Mouse (Mus musculus): Measurements from ENCODE around the gene Aven. TPM values are rescaled to one million over a fixed set of nuclear protein-coding genes. Genes with fewer than 3 reads are reported as not detected.
A peak's percentile ranks its signal among the peaks of the same experiment; 100 is the strongest.

Gene Aven
- polyA plus RNA-seq, 1 experiment from 2014 or later = 10.0 TPM

DNA sequence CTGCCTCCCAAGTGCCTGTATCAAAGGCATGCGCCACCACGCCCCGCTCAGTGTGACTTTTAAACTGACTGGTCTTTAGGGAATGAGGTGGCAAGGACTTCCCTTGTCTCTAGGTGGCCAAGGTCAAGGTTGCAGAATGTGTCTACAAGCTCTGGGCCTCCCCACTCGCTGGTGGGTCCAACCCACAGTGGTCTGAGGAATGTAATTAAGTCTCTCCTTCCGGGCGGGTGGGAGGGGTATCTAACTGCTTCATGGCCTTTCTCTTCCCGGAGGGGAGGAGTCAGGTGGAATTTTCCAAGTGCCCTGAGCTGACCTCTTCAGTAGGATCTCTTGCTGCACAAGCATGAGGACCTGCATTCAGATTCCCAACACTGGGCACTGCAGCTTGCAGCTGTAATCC is 5.1 kb downstream of the Aven start:
- 72% methylated on average over 7 of the region's 7 CpGs for WGBS
- Histone ChIP-seq H3K4me1 (peaks cover 16% of the 10 kb centered on the region), H3K4me3 (no peak overlapping the region), H3K27ac (no peak overlapping the region), H3K27me3 (ENCODE audit: low read depth, poor library complexity, severe bottlenecking) (no peaks in the 10 kb centered on the region), H3K36me3 (no peaks in the 10 kb centered on the region), H3K9me3 (replicated peaks) (no peaks in the 10 kb centered on the region)
- no peak for DNase-seq (ENCODE audit: low spot score)

DNA sequence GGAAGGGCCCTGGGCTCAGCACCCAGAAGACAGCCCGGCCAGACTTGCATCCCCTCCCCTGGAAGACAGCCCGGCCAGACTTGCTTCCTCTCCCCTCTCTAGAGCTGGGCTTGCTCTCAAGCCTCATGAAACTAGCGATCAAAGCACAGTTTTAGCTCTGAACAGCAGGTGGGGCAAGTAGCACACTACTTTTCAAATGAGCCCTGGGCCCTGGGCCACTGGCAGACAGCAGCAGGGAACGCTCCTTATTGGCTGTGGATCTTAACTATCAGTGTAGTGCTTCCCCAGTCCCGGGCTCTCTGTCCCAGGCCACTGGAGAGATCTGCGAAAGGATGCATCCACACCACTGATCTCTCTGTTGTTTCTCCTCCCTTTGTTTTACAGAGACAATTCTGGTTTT is 8.4 kb downstream of the Aven start:
- H3K27ac ChIP-seq = no peak overlapping the region
- WGBS = 6% methylated on average over 6 of the region's 6 CpGs

DNA sequence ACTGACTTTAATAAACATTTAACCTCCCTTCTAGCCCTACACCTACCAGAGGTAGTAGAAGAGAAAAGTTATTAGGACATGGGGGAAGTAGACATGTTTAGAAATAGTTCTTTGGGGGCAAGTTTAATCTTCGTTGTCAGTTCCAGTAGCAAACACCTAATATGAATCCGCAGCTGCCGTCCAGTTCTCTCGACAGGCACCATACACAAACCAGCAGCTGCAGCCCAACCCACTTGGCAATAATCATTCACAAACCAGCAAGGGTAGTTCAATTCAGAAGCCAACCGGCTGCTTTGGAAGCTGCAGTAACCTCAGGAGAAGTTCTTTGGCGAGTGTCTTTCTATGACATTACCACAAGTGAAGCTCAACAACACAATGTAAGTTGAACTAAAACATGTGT is 11.2 kb downstream of the Aven start:
- 93% methylated on average over 6 of the region's 6 CpGs for WGBS
- Histone ChIP-seq H3K4me3 (no peak overlapping the region), H3K27me3 (ENCODE audit: low read depth, poor library complexity, severe bottlenecking) (no peaks in the 10 kb centered on the region), H3K27ac (no peak overlapping the region), H3K36me3 (no peaks in the 10 kb centered on the region), H3K4me1 (peaks cover 5% of the 10 kb centered on the region), H3K9me3 (replicated peaks) (no peaks in the 10 kb centered on the region)
- no peak for DNase-seq (ENCODE audit: low spot score)

More for the DNA sequence above, 8.4 kb downstream of the Aven start:
- Histone ChIP-seq H3K9me3 (replicated peaks) (no peaks in the 10 kb centered on the region), H3K27me3 (ENCODE audit: low read depth, poor library complexity, severe bottlenecking) (no peaks in the 10 kb centered on the region), H3K4me3 (no peak overlapping the region), H3K4me1 (peaks cover 10% of the 10 kb centered on the region), H3K36me3 (no peaks in the 10 kb centered on the region)
- DNase-seq (ENCODE audit: low spot score) = peak; percentile 51

DNA sequence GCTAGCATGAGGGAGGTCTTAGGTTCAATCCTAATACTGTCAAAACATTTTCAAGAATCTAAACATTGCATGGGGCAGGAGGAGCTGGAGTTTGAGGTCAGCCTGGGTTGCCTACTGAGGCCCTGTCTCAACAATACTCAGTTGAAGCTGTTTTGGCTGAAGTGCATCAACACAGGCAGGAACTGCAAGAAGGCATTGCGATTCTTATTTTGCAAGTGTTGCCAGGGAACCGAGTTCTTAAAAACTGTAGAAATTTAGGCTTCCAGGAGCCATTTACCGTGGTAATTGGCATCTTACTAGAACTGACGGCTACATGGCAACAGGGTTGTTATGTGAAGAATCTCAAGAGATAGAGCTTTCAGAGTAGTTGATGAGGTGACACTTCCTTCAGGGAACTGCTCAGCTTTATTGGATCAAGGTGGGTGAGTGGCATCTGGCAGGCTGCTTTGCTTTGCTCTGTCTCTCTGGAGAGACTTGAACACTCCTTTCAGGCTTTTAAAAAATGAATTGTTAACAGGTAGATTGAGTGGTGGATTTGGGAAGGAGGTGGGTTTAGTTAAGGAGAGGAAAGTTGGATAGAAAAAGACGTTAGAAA is 14.2 kb downstream of the Aven start:
- no peak for DNase-seq (ENCODE audit: low spot score)
- Histone ChIP-seq H3K27ac (no peak overlapping the region), H3K4me3 (no peak overlapping the region), H3K36me3 (no peaks in the 10 kb centered on the region), H3K9me3 (replicated peaks) (no peaks in the 10 kb centered on the region), H3K4me1 (no peaks in the 10 kb centered on the region), H3K27me3 (ENCODE audit: low read depth, poor library complexity, severe bottlenecking) (no peaks in the 10 kb centered on the region)
- WGBS = 72% methylated on average over 5 of the region's 5 CpGs

DNA sequence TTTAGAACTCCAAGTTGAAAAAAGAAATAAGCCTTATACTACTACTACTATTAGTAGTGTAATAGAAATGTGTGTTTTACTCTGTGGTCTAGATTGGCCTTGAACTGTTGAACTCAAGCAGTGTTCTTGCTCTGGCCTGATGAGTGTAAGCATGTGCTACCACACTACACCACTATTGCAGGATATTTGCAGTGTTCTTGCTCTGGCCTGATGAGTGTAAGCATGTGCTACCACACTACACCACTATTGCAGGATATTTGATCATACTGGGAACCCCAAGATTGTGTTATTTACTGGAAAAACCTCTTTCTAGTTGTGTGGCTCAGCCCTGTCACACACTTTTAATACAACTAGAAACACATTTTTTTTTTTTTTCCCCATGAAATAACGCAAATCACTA is 14.7 kb downstream of the Aven start:
- Histone ChIP-seq H3K4me1 (no peaks in the 10 kb centered on the region), H3K9me3 (replicated peaks) (no peaks in the 10 kb centered on the region), H3K4me3 (no peak overlapping the region), H3K27me3 (ENCODE audit: low read depth, poor library complexity, severe bottlenecking) (no peaks in the 10 kb centered on the region), H3K36me3 (no peaks in the 10 kb centered on the region), H3K27ac (no peak overlapping the region)
- WGBS = 95% methylated on average over 1 of the region's 1 CpGs
- no peak for DNase-seq (ENCODE audit: low spot score)

DNA sequence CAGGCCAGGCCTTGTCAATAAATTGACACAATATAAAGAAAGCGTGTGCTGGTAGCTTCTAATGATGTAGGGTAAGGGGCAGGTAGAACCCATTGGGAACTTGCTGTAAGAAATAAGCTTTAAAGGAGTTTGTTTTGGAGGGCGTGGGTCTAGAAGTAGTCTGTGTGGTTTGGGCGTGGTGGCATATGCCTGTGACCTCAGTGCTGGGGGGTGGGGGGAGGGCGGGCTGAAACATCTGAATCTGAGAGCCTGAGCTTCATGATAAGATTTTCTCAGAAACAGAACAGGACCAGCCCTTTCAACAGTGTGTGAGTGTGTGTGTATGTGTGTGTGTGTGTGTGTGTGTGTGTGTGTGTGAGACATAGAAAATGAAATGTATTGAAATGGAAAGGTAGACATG is 17.4 kb downstream of the Aven start:
- no peaks in the 10 kb centered on the region for H3K27me3 ChIP-seq (ENCODE audit: low read depth, poor library complexity, severe bottlenecking)
- no peak overlapping the region for H3K4me3 ChIP-seq
- no peaks in the 10 kb centered on the region for H3K9me3 ChIP-seq (replicated peaks)
- DNase-seq (ENCODE audit: low spot score) = no peak
- H3K27ac ChIP-seq = no peak overlapping the region
- H3K36me3 ChIP-seq = no peaks in the 10 kb centered on the region
- H3K4me1 ChIP-seq = no peaks in the 10 kb centered on the region
- 93% methylated on average over 4 of the region's 4 CpGs for WGBS

DNA sequence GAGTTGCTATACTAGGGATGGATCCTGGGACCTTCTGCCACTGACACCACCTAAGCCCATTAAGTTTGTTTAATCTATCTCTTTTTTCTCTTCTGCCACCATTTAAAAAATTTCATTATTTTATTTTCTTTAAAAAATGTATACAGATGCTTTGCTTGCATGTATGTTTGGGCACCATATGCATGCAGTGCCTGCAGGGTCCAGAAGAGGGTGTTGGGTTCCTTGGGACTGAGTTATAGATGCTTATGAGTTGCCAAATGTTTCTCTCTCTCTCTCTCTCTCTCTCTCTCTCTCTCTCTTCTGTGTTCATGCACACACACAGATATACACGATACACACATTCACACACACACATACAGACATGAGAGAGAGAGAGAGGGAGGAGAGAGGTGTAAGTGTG is 20.3 kb downstream of the Aven start:
- 100% methylated on average over 1 of the region's 1 CpGs for WGBS
- Histone ChIP-seq H3K4me3 (no peak overlapping the region), H3K27ac (no peak overlapping the region), H3K4me1 (no peaks in the 10 kb centered on the region), H3K36me3 (0 out of 2 replicates have a peak, but pooled peaks cover 2% of the 10 kb centered on the region), H3K27me3 (ENCODE audit: low read depth, poor library complexity, severe bottlenecking) (no peaks in the 10 kb centered on the region), H3K9me3 (replicated peaks) (no peaks in the 10 kb centered on the region)
- DNase-seq (ENCODE audit: low spot score) = no peak

DNA sequence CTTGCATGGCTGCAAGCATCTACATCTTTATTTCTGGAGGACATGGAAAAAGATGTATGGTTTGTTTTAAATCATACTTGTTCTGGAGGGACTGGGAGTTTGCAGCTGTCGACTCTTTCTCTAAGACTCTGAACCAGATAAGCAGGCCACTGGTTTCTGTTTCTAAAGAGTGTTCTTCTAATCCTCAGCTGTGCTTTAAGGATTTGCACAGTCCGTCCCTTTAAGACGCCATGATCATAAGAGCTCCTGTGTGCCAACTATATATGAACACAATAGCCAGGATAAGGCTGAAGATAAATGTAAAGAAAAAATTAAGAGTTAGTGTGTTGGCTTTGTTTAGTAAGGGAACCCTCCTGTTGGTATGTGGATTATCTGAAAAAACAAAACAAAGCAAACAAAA is 24.0 kb downstream of the Aven start:
- no peak for DNase-seq (ENCODE audit: low spot score)
- Histone ChIP-seq H3K27ac (no peak overlapping the region), H3K9me3 (replicated peaks) (no peaks in the 10 kb centered on the region), H3K27me3 (ENCODE audit: low read depth, poor library complexity, severe bottlenecking) (no peaks in the 10 kb centered on the region), H3K4me1 (no peaks in the 10 kb centered on the region), H3K36me3 (0 out of 2 replicates have a peak, but pooled peaks cover 2% of the 10 kb centered on the region), H3K4me3 (no peak overlapping the region)
- 96% methylated on average over 3 of the region's 3 CpGs for WGBS

DNA sequence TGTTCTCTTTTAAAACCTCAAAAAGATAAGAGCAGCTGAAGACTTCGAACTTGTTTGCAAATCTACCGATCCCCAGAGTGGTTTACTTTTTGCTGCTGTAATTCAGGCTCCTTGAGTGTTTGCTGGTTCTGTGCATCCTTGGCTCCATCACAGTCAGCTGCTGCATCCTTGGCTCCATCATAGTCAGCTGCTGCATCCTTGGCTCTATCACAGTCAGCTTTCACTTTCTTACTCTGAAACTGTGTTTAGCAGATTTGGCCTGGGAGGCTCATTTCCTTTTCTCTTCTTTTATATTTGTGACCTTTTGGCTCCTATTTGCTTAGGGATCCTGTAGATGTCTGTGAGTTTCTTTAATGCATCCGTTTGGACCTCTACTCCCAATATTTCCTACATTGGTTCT is 24.5 kb downstream of the Aven start:
- H3K4me3 ChIP-seq = no peak overlapping the region
- H3K4me1 ChIP-seq = no peaks in the 10 kb centered on the region
- no peak overlapping the region for H3K27ac ChIP-seq
- DNase-seq (ENCODE audit: low spot score) = no peak
- no peaks in the 10 kb centered on the region for H3K9me3 ChIP-seq (replicated peaks)
- 0 out of 2 replicates have a peak, but pooled peaks cover 2% of the 10 kb centered on the region for H3K36me3 ChIP-seq
- 91% methylated on average over 3 of the region's 3 CpGs for WGBS
- no peaks in the 10 kb centered on the region for H3K27me3 ChIP-seq (ENCODE audit: low read depth, poor library complexity, severe bottlenecking)

DNA sequence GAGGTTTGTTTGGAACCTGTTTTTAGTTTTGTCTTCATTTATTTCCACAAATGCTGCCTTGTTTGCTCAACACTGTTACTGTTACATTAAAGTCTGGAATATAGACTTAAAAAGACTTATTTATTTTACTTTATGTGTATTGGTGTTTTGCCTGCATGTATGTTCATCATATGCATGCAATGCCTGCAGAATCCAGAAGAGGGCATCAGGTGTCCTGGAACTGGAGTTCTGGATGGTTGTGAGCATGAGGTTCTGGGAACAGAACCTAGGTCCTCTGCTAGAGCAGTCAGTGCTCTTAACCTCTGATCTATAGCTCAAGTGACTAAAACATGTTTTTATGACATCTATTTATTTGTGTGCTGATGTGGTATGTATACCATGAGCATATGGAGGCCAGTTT is 25.8 kb downstream of the Aven start:
- Histone ChIP-seq H3K4me1 (no peaks in the 10 kb centered on the region), H3K9me3 (replicated peaks) (no peaks in the 10 kb centered on the region), H3K27ac (no peak overlapping the region), H3K36me3 (0 out of 2 replicates have a peak, but pooled peaks cover 2% of the 10 kb centered on the region), H3K27me3 (ENCODE audit: low read depth, poor library complexity, severe bottlenecking) (no peaks in the 10 kb centered on the region), H3K4me3 (no peak overlapping the region)
- no peak for DNase-seq (ENCODE audit: low spot score)

DNA sequence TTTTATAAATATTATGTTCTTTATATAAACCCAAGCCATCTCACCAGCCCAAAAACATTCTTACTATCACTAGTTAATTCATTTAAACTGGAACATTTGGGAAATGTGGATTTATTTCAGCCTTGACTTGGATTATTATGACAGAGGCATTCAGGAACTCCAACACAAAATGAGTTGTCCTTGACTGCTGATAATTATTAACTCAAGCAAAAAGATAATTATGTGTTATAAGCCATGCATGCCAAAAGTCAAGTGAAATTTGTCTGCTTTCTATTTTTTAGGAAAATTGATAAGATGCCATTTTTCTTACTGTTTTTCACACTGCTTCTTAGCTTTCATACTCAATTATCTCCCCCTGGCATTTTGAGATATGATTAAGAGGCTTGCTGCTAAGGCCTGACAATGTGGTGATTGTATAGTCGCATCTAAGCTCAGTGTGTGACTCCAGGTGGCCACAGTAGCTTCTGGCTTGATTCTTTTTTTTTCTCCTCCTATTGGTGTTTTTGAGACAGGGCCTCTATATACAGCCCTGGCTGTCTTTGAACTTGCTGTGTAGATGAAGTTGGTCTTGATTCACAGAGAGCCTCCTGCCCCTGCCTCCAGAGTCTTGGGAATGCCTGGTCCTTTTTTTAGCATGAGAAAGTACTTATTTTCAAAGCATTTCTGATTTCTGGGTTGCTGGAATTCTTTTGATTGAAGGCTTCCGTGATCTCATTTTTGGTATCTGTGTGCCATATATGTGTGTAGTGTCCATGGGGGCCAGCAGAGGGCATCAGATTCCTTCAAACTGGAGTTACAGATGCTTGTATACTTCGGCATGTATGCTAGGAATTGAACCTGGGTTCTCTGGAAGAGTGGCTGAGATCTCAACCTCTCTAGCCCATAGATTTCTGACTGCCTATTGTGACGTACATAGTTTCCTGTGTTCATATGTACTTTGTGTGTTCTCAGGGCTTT is 28.0 kb downstream of the Aven start:
- Histone ChIP-seq H3K27me3 (ENCODE audit: low read depth, poor library complexity, severe bottlenecking) (no peaks in the 10 kb centered on the region), H3K27ac (no peak overlapping the region), H3K9me3 (replicated peaks) (no peaks in the 10 kb centered on the region), H3K4me1 (no peaks in the 10 kb centered on the region), H3K36me3 (0 out of 2 replicates have a peak, but pooled peaks cover under 1% of the 10 kb centered on the region), H3K4me3 (no peak overlapping the region)
- WGBS = 89% methylated on average over 4 of the region's 4 CpGs
- DNase-seq (ENCODE audit: low spot score) = no peak

DNA sequence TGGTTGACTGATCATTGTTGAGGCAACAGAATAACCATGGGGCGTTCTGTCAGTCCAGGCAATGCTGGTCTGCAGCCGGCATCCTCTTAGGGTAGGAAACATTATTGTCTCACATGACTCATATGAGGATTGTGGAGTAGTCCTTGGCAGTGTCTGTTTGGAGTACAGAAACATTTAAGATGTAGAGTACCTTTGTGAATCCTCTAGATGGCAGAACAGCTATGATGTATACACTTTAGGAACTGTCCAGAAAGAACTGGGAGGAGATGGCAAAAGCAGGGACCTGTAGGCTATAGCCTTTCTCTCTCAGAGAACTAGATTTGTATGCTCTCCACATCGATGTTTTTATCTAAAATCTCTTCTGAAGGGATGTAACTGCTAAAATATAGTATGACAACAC is 34.2 kb downstream of the Aven start:
- H3K36me3 ChIP-seq = no peaks in the 10 kb centered on the region; the same call in 1 of the 2 replicates
- WGBS = 90% methylated on average over 3 of the region's 3 CpGs
- no peak overlapping the region for H3K27ac ChIP-seq
- no peak for DNase-seq (ENCODE audit: low spot score)
- H3K9me3 ChIP-seq (replicated peaks) = no peaks in the 10 kb centered on the region
- no peaks in the 10 kb centered on the region for H3K4me1 ChIP-seq
- H3K4me3 ChIP-seq = no peak overlapping the region
- H3K27me3 ChIP-seq (ENCODE audit: low read depth, poor library complexity, severe bottlenecking) = no peaks in the 10 kb centered on the region

DNA sequence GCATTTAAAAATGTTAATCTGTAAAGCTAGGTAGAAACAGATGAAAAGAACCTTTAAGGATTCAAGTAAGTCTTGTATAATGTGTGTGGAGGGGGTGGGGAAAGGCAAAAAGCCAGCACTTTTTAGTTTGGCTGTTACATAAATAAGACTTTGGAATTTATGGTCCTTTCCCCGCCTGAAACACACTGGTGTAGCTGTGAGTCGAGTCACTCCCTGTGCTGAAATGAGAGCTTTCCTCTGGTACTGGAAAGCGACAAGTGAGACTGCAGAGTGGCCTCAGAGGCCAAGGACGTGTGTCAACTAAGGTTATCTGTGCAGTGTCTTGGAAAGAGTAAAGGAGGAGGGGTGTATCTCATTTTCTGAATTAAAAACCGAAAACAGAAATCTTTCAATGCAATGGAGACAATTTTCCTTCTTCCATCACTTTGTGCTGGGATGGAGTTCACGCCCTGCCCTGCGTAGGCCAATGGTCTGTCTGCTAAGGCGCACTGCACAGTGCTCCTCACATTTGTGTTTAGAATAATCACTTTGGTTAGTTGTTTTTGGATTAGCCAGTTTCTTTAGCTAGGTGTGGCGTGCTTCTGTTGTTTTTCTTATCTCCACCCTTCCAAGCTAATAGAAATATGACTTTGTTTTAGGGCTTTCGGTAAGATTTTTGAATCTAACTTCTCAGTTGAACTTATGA is 40.2 kb downstream of the Aven start:
- 73% methylated on average over 10 of the region's 10 CpGs for WGBS
- Histone ChIP-seq H3K27ac (no peak overlapping the region), H3K36me3 (no peaks in the 10 kb centered on the region), H3K27me3 (ENCODE audit: low read depth, poor library complexity, severe bottlenecking) (no peaks in the 10 kb centered on the region), H3K4me1 (no peaks in the 10 kb centered on the region), H3K4me3 (no peak overlapping the region), H3K9me3 (replicated peaks) (no peaks in the 10 kb centered on the region)
- no peak for DNase-seq (ENCODE audit: low spot score)
